Mouse (Mus musculus): ENCODE data around the gene Taf6. TPM values are rescaled to one million over a fixed set of nuclear protein-coding genes. Genes with fewer than 3 reads are reported as not detected.
A peak's percentile ranks its signal among the peaks of the same experiment; 100 is the strongest.

The Taf6 gene
- polyA plus RNA-seq, 1 experiment from 2014 or later = 88.8 TPM

DNA sequence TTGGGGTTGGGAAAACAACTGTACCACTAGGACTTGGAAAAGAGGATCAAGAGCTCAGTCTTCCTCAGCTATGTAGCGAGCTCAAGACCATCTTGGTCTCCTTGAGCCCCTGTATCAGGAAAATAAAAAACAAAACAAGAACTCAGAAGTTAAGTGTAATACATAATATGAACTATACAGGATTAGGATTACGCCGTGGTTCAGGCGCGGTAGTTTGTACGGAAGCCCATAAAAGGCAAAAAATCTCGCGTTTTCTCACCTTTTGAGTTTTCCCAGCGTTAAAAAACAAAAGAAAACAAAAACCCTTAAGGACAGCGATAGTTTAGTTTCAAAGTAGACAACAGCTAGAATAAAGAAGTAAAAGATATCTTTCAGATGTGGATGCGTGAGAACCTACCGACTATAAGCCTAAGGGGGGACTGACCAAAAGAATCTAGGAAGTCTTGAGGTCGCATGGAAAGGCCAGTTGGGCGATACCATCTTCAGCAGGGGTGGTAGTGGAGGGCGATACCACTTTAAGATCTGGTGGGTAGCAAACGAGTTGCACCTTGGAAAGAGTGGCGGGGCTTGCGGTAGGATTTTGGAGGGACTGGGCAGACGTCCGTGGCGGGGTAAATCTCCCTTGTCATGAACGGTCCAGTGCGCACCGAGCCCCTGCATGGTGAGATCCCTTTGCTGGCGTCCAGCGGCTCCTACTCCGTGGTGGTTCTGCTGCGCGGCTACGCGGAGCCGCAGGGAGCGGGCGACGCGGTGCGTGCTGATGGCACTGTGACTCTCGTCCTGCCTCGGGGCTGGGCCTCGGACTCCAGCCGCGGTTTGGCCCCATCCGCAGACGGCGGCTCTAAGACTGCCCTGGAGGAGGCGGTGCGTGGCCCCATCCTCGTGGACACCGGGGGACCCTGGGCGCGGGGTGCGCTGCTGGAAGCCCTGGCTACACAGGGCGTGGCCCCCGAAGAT lies 6.8 kb upstream of the Taf6 start, which contains the start of gene Mblac1:
Gene Mblac1 (plus strand): TSS at position 544 of the 957 bp plus-strand sequence.
- Histone ChIP-seq H3K36me3 (ENCODE audit: control insufficient read depth, insufficient read depth, low read length) (no peaks in the 10 kb centered on the region), H3K27me3 (ENCODE audit: control insufficient read depth, insufficient read depth, low read depth, low read length) (no peaks in the 10 kb centered on the region), H3K4me2 (ENCODE audit: low read depth, low read length) (peak within 1 kb of the TSS; percentile 97), H3K9me3 (ENCODE audit: control insufficient read depth, low read length) (no peaks in the 10 kb centered on the region), H3K4me1 (replicated peaks; ENCODE audit: control insufficient read depth, insufficient read depth, low read length) (peaks cover 3% of the 10 kb centered on the region), H3K4me3 (ENCODE audit: low read length) (peak within 1 kb of the TSS; percentile 68), H3K9ac (ENCODE audit: low read length) (peak within 1 kb of the TSS; percentile 89), H3K27ac (ENCODE audit: low read length) (peak within 1 kb of the TSS; percentile 91)
- peak; percentile 88 for ATAC-seq (ENCODE audit: low read depth)
- WGBS = 6% methylated on average over 54 of the region's 54 CpGs

DNA sequence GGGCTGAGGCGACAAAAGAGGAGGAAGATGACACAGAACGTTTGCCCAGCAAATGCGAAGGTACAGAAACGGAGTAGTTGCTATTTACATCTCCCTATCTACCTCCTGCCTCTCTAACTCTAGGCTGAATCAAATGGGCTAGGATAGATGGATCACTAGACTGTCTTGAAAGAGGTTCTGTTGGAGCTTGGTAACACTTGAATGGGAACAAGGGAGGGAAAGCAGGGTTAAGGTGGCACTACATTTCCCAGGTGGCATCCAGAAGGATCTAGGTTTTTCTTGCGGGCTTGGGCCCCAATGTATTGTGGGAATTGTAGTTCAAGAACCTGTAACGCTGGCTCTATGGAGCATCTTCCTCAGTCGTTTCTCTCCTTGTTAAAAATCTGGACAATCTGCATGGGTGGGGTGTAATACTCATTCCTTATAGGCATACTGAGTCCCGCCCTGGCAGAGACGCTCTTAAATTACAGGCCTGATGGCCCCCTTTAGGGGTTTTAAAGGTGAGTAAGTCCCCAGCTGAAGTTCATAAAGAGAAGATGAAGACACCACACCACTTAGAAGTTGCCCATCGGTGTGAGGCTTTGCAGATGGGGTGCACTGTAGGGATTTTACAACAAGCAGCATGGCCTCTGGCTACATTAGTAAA lies 533 bp upstream of the Taf6 start:
- peak overlapping the region; percentile 47 for H3K27ac ChIP-seq (ENCODE audit: low read length)
- peaks cover 14% of the 10 kb centered on the region for H3K4me1 ChIP-seq (replicated peaks; ENCODE audit: control insufficient read depth, insufficient read depth, low read length)
- H3K4me3 ChIP-seq (ENCODE audit: low read length) = peak overlapping the region; percentile 84
- peak overlapping the region; percentile 76 for H3K9ac ChIP-seq (ENCODE audit: low read length)
- H3K4me2 ChIP-seq (ENCODE audit: low read depth, low read length) = peak overlapping the region; percentile 68
- peaks cover 5% of the 10 kb centered on the region for H3K36me3 ChIP-seq (ENCODE audit: control insufficient read depth, insufficient read depth, low read length)
- WGBS = 0% methylated on average over 10 of the region's 10 CpGs
- ATAC-seq (ENCODE audit: low read depth) = peak; percentile 87
- no peaks in the 10 kb centered on the region for H3K9me3 ChIP-seq (ENCODE audit: control insufficient read depth, low read length)
- H3K27me3 ChIP-seq (ENCODE audit: control insufficient read depth, insufficient read depth, low read depth, low read length) = no peaks in the 10 kb centered on the region

DNA sequence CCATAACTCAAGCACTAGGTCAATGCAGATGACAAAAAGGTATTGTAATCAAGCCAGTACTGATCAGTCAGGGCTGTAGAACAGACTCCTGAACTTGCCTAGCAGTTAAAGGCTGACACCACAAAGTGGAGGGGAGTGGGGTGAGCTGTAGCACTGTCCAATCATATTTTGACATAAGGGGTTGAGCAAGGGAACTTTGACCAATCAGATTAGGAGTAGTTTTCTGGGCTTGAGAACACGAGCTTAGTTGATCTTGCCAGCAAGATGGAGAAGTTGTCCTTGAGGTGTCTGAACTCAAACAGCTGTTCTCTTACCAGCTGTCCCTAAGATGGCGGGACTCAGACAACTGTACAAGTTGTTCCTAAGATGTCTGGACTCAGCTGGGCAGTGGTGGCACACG lies 14.0 kb downstream of the Taf6 start:
- no peak for ATAC-seq (ENCODE audit: low read depth)
- Histone ChIP-seq H3K36me3 (ENCODE audit: control insufficient read depth, insufficient read depth, low read length) (peaks cover 32% of the 10 kb centered on the region), H3K27ac (ENCODE audit: low read length) (0 out of 2 replicates have a peak overlapping the region, but pooled peaks have one; percentile 98), H3K9me3 (ENCODE audit: control insufficient read depth, low read length) (no peaks in the 10 kb centered on the region), H3K27me3 (ENCODE audit: control insufficient read depth, insufficient read depth, low read depth, low read length) (no peaks in the 10 kb centered on the region), H3K4me3 (ENCODE audit: low read length) (no peak overlapping the region; the same call in 1 of the 2 replicates), H3K9ac (ENCODE audit: low read length) (no peak overlapping the region), H3K4me2 (ENCODE audit: low read depth, low read length) (peak overlapping the region; percentile 63), H3K4me1 (replicated peaks; ENCODE audit: control insufficient read depth, insufficient read depth, low read length) (peaks cover 17% of the 10 kb centered on the region)
- WGBS = 66% methylated on average over 3 of the region's 3 CpGs

DNA sequence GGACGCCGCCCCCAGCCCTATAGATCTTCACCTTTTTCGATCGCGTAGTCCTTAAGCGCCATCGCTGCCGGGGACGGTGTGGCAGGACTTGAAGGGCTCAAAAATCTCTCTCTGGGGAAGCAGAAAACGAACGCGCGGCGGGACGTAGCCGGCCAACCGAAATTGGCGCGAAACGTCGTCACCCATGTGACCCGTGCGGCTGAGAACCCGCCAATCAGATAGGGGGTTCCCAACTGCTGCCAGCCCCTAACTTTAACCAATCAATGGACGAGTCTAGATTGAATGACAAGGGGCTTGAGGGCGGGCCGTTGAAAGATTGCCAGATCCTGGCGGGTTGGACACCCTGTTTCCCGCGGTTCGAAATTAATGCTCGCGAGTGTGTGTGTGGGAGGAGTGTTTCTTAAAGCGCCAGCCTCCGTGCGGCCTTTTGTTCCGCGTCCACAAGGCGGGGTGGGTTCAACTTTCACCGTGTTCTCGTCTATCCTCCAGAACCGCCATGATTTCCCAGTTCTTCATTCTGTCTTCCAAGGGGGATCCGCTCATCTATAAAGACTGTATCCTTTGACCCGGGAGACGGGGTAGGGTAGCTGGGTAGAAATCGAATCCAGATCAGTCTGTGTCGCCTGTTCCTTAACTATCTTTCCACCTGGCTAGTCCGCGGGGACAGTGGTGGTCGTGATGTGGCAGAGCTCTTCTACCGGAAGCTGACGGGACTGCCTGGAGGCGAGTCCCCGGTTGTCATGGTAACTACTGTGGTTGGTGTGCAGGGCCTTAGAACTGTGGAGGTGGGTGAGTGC lies 15.4 kb downstream of the Taf6 start, which contains the start of the genes Ap4m1 and Mcm7:
Gene Ap4m1 (plus strand): TSS at position 308 of the 797 bp plus-strand sequence.
Gene Mcm7 (minus strand): TSS at position 728 of the 797 bp plus-strand sequence.
- H3K4me3 ChIP-seq (ENCODE audit: low read length) = peak within 1 kb of the TSS; percentile 86
- H3K4me1 ChIP-seq (replicated peaks; ENCODE audit: control insufficient read depth, insufficient read depth, low read length) = peaks cover 17% of the 10 kb centered on the region
- H3K27me3 ChIP-seq (ENCODE audit: control insufficient read depth, insufficient read depth, low read depth, low read length) = no peaks in the 10 kb centered on the region
- peak within 1 kb of the TSS; percentile 86 for H3K4me2 ChIP-seq (ENCODE audit: low read depth, low read length)
- H3K9ac ChIP-seq (ENCODE audit: low read length) = peak within 1 kb of the TSS; percentile 85
- peak; percentile 94 for ATAC-seq (ENCODE audit: low read depth)
- H3K9me3 ChIP-seq (ENCODE audit: control insufficient read depth, low read length) = no peaks in the 10 kb centered on the region
- H3K36me3 ChIP-seq (ENCODE audit: control insufficient read depth, insufficient read depth, low read length) = peaks cover 36% of the 10 kb centered on the region
- WGBS = under 1% methylated on average over 54 of the region's 54 CpGs
- peak within 1 kb of the TSS; percentile 98 for H3K27ac ChIP-seq (ENCODE audit: low read length)

DNA sequence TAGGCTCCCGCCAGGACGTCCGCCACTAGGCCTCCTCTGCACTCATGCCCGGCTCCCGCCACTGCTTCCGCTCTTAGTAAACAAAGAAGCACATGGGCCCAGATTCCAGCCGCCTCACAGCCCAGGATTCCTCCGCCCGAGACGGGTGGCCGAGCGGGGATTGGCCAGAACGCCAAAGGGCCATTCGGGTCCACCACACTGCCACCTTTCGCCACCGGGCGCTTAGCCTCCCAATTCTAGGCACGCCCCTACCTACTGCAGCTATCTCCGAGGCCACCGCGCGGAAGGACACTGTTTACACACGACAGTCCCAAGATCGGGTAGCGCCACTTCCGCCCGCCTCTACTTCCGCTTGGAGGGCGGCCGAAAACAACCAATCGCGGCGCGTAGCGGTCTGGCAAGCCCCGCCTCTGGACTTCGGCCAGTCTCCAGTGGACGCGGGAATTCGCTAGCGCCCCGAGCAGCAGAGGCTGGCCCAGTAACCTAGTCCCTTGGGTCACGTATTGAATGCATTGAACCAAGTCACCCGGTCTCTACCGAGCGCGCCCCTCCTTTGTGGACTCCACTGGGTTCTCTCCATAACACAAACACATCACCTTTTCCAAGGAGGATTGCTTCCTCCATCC lies 16.2 kb downstream of the Taf6 start:
- H3K9ac ChIP-seq (ENCODE audit: low read length) = peak overlapping the region; percentile 85
- WGBS = under 1% methylated on average over 47 of the region's 47 CpGs
- H3K36me3 ChIP-seq (ENCODE audit: control insufficient read depth, insufficient read depth, low read length) = peaks cover 37% of the 10 kb centered on the region
- H3K4me1 ChIP-seq (replicated peaks; ENCODE audit: control insufficient read depth, insufficient read depth, low read length) = peaks cover 17% of the 10 kb centered on the region
- peak overlapping the region; percentile 86 for H3K4me2 ChIP-seq (ENCODE audit: low read depth, low read length)
- no peaks in the 10 kb centered on the region for H3K27me3 ChIP-seq (ENCODE audit: control insufficient read depth, insufficient read depth, low read depth, low read length)
- peak; percentile 86 for ATAC-seq (ENCODE audit: low read depth)
- H3K27ac ChIP-seq (ENCODE audit: low read length) = peak overlapping the region; percentile 98
- H3K9me3 ChIP-seq (ENCODE audit: control insufficient read depth, low read length) = no peaks in the 10 kb centered on the region
- H3K4me3 ChIP-seq (ENCODE audit: low read length) = peak overlapping the region; percentile 86

DNA sequence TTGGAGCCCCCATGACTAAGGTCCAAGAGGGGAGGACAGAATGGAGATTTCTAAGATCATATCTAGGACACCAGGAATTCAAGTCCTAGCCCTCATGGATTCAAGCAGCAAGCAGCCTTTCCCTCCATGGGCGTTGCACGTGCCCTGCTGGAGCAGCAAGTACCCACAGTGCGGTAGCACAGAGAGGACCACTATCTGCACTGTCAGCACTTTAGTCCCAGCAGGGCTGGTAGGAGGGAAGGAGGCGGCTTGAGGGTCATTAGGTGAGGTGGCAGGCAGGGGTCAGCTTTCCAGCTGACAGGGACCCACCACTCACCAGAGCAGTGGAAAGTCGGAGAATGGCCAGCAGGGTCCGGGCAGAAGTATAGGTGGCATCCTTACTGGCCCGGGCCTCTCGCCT lies 21.7 kb downstream of the Taf6 start:
- no peak for ATAC-seq (ENCODE audit: low read depth)
- H3K36me3 ChIP-seq (ENCODE audit: control insufficient read depth, insufficient read depth, low read length) = peaks cover 57% of the 10 kb centered on the region
- no peak overlapping the region for H3K9ac ChIP-seq (ENCODE audit: low read length)
- peaks cover 12% of the 10 kb centered on the region for H3K4me1 ChIP-seq (replicated peaks; ENCODE audit: control insufficient read depth, insufficient read depth, low read length)
- H3K27me3 ChIP-seq (ENCODE audit: control insufficient read depth, insufficient read depth, low read depth, low read length) = no peaks in the 10 kb centered on the region
- H3K4me3 ChIP-seq (ENCODE audit: low read length) = no peak overlapping the region
- 68% methylated on average over 8 of the region's 8 CpGs for WGBS
- no peak overlapping the region for H3K4me2 ChIP-seq (ENCODE audit: low read depth, low read length)
- H3K9me3 ChIP-seq (ENCODE audit: control insufficient read depth, low read length) = no peaks in the 10 kb centered on the region
- no peak overlapping the region for H3K27ac ChIP-seq (ENCODE audit: low read length)

DNA sequence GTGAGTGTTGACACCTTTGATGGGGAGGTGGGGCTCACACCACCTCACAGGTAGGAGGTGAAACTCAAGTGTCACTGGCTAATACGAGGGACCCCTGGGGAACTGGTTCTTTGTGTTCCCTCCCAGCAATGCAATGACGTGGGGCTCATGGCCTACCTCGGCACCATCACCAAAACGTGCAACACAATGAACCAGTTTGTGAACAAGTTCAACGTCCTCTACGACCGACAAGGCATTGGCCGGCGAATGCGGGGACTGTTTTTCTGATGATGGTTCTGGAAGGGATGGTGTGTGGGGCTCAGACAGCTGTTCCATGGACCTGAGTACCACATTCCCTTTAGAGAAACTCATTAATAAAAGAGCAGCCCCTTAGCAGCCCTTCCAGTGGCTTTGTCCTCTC lies 23.6 kb downstream of the Taf6 start:
- 65% methylated on average over 10 of the region's 10 CpGs for WGBS
- H3K36me3 ChIP-seq (ENCODE audit: control insufficient read depth, insufficient read depth, low read length) = peaks cover 52% of the 10 kb centered on the region

DNA sequence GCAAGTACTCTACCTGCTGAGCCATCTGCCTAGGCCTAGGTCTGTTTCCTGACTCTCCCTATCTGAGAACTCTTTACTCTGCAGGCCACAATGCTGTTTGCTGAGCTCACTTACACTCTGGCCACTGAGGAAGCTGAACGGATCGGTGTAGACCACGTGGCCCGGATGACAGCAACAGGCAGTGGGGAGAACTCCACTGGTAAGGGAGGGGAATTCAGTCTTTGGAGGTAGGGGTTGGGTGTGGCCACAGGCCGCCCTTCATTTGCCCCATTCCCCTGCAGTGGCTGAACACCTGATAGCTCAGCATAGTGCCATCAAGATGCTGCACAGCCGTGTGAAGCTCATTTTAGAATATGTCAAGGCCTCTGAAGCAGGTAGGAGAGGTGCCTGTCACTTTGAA lies 24.2 kb downstream of the Taf6 start:
- Histone ChIP-seq H3K9me3 (ENCODE audit: control insufficient read depth, low read length) (no peaks in the 10 kb centered on the region), H3K36me3 (ENCODE audit: control insufficient read depth, insufficient read depth, low read length) (peaks cover 49% of the 10 kb centered on the region), H3K27ac (ENCODE audit: low read length) (no peak overlapping the region), H3K4me1 (replicated peaks; ENCODE audit: control insufficient read depth, insufficient read depth, low read length) (peaks cover 8% of the 10 kb centered on the region; the same call in 1 of the 2 replicates), H3K4me3 (ENCODE audit: low read length) (no peak overlapping the region), H3K4me2 (ENCODE audit: low read depth, low read length) (no peak overlapping the region), H3K9ac (ENCODE audit: low read length) (no peak overlapping the region), H3K27me3 (ENCODE audit: control insufficient read depth, insufficient read depth, low read depth, low read length) (no peaks in the 10 kb centered on the region)
- 62% methylated on average over 6 of the region's 6 CpGs for WGBS
- no peak for ATAC-seq (ENCODE audit: low read depth)

More for the DNA sequence above, 23.6 kb downstream of the Taf6 start:
- no peaks in the 10 kb centered on the region for H3K9me3 ChIP-seq (ENCODE audit: control insufficient read depth, low read length)
- no peak overlapping the region for H3K9ac ChIP-seq (ENCODE audit: low read length)
- ATAC-seq (ENCODE audit: low read depth) = no peak
- H3K27me3 ChIP-seq (ENCODE audit: control insufficient read depth, insufficient read depth, low read depth, low read length) = no peaks in the 10 kb centered on the region
- H3K27ac ChIP-seq (ENCODE audit: low read length) = no peak overlapping the region
- H3K4me2 ChIP-seq (ENCODE audit: low read depth, low read length) = no peak overlapping the region
- H3K4me1 ChIP-seq (replicated peaks; ENCODE audit: control insufficient read depth, insufficient read depth, low read length) = peaks cover 8% of the 10 kb centered on the region; the same call in 1 of the 2 replicates
- no peak overlapping the region for H3K4me3 ChIP-seq (ENCODE audit: low read length)

Measured in lung, embryonic 16.5 days (tissue).